Mouse (Mus musculus) neural tube, embryonic 14.5 days (tissue): ENCODE measurements around the gene Cmip. TPM values are rescaled to one million over a fixed set of nuclear protein-coding genes. Genes with fewer than 3 reads are reported as not detected.
A peak's percentile ranks its signal among the peaks of the same experiment; 100 is the strongest.

Experiments
- ATAC-seq: fragments of 200-750 bp; cut with Nextera tagmentation; 2 replicates; pipeline ENCODE4 v1.8.0; 2017; ENCODE audit warnings: low read depth, mild to moderate bottlenecking, moderate TSS enrichment, moderate library complexity
- H3K27ac ChIP-seq: fragments of 300-500 bp; sonication (generic); 2 replicates; pipeline ENCODE4 v1.5.1; 2014; ENCODE audit warnings: low read depth, mild to moderate bottlenecking, control low read depth, low read length, moderate library complexity, mixed read lengths
- H3K27me3 ChIP-seq: fragments of 300-500 bp; sonication (generic); 2 replicates; pipeline ENCODE4 v1.6.1; 2014; ENCODE audit warnings: low read length; ENCODE audit not compliant: control insufficient read depth, insufficient read depth
- H3K36me3 ChIP-seq: fragments of 300-500 bp; sonication (generic); 2 replicates; pipeline ENCODE4 v1.6.1; 2014; ENCODE audit warnings: low read length, mixed read lengths; ENCODE audit not compliant: control insufficient read depth, insufficient read depth
- H3K4me1 ChIP-seq: fragments of 300-500 bp; sonication (generic); 2 replicates; pipeline ENCODE4 v1.6.1; 2014; ENCODE audit warnings: low read length; ENCODE audit not compliant: control insufficient read depth, insufficient read depth
- H3K4me2 ChIP-seq: fragments of 300-500 bp; sonication (generic); 2 replicates; pipeline ENCODE4 v1.6.1; 2014; ENCODE audit warnings: mild to moderate bottlenecking, low read depth, low read length, control low read depth
- H3K4me3 ChIP-seq: fragments of 300-500 bp; sonication (generic); 2 replicates; pipeline ENCODE4 v1.5.1; 2014; ENCODE audit warnings: low read depth, low read length, control low read depth, mixed read lengths
- H3K9ac ChIP-seq: fragments of 300-500 bp; sonication (generic); replicated peaks from 2 replicates; pipeline ENCODE4 v1.6.1; 2014; ENCODE audit warnings: low read depth, mild to moderate bottlenecking, control low read depth, low read length, mixed read lengths
- H3K9me3 ChIP-seq: fragments of 300-500 bp; sonication (generic); 2 replicates; pipeline ENCODE4 v1.6.1; 2016; ENCODE audit warnings: low read length; ENCODE audit not compliant: control insufficient read depth
- WGBS: fragments of 180-500 bp; shearing (Covaris S2); extraction: QIAGEN DNeasy Blood & Tissue Kit; methylation state at CpG from one replicate; pipeline ENCODE4 v1.1.7; 2014; 5-methylcytosine and 5-hydroxymethylcytosine counted together
- polyA plus RNA-seq: library from polyadenylated mRNA; unstranded; fragments of >200 nt; fragmentation: Nextera tagmentation; extraction: Ambion mirVana; gene quantifications from 2 replicates; pipeline ENCODE4 v1.2.1, GENCODE M21; 2014

Cmip gene
- polyA plus RNA-seq, 1 experiment from 2014 or later = 135 TPM

- Histone ChIP-seq H3K4me1 (peaks cover 15% of the 10 kb centered on the region), H3K27ac (peak overlapping the region; percentile 24; the same call in 1 of the 2 replicates), H3K36me3 (no peaks in the 10 kb centered on the region), H3K4me2 (no peak overlapping the region), H3K9ac (no peak overlapping the region), H3K9me3 (no peaks in the 10 kb centered on the region), H3K4me3 (no peak overlapping the region), H3K27me3 (no peaks in the 10 kb centered on the region)
- ATAC-seq = no peak
- 72% methylated on average over 8 of the region's 8 CpGs for WGBS
These were observed 54.2 kb downstream of the Cmip start for GRCm38 (mm10) chr8:117310961-117311561.

GRCm38 (mm10) chr8:117314308-117314953 lies 57.6 kb downstream of the Cmip start:
- 19% methylated on average over 8 of the region's 8 CpGs for WGBS
- H3K27me3 ChIP-seq = no peaks in the 10 kb centered on the region
- no peak overlapping the region for H3K4me3 ChIP-seq
- H3K36me3 ChIP-seq = no peaks in the 10 kb centered on the region
- no peak for ATAC-seq
- no peaks in the 10 kb centered on the region for H3K9me3 ChIP-seq
- 0 out of 2 replicates have a peak overlapping the region, but pooled peaks have one; percentile 11 for H3K27ac ChIP-seq
- H3K4me2 ChIP-seq = no peak overlapping the region
- peaks cover 7% of the 10 kb centered on the region; the same call in 1 of the 2 replicates for H3K4me1 ChIP-seq
- H3K9ac ChIP-seq = no peak overlapping the region

- 93% methylated on average over 16 of the region's 16 CpGs for WGBS
- Histone ChIP-seq H3K9me3 (no peaks in the 10 kb centered on the region), H3K36me3 (no peaks in the 10 kb centered on the region), H3K4me3 (no peak overlapping the region), H3K27ac (no peak overlapping the region), H3K4me1 (peaks cover 11% of the 10 kb centered on the region; the same call in 1 of the 2 replicates), H3K27me3 (no peaks in the 10 kb centered on the region), H3K4me2 (no peak overlapping the region), H3K9ac (no peak overlapping the region)
- ATAC-seq = no peak
These were observed 58.9 kb downstream of the Cmip start for GRCm38 (mm10) chr8:117315727-117316126.

GRCm38 (mm10) chr8:117317478-117317877 lies 60.6 kb downstream of the Cmip start:
- no peak overlapping the region for H3K4me3 ChIP-seq
- no peak for ATAC-seq
- H3K27ac ChIP-seq = no peak overlapping the region
- peaks cover 25% of the 10 kb centered on the region for H3K4me1 ChIP-seq
- no peaks in the 10 kb centered on the region for H3K27me3 ChIP-seq
- H3K9me3 ChIP-seq = no peaks in the 10 kb centered on the region
- no peaks in the 10 kb centered on the region for H3K36me3 ChIP-seq
- 92% methylated on average over 8 of the region's 8 CpGs for whole genome bisulfite sequencing
- no peak overlapping the region for H3K9ac ChIP-seq
- no peak overlapping the region for H3K4me2 ChIP-seq

- H3K9ac ChIP-seq = no peak overlapping the region
- no peak overlapping the region for H3K4me2 ChIP-seq
- no peaks in the 10 kb centered on the region for H3K9me3 ChIP-seq
- peaks cover 32% of the 10 kb centered on the region for H3K4me1 ChIP-seq
- no peaks in the 10 kb centered on the region for H3K36me3 ChIP-seq
- no peaks in the 10 kb centered on the region for H3K27me3 ChIP-seq
- ATAC-seq = no peak
- H3K27ac ChIP-seq = no peak overlapping the region
- 77% methylated on average over 26 of the region's 26 CpGs for WGBS
- H3K4me3 ChIP-seq = no peak overlapping the region
These were observed 62.3 kb downstream of the Cmip start for GRCm38 (mm10) chr8:117318911-117319826.

- Histone ChIP-seq H3K9ac (no peak overlapping the region), H3K27ac (no peak overlapping the region), H3K4me1 (peaks cover 25% of the 10 kb centered on the region), H3K4me3 (no peak overlapping the region), H3K4me2 (no peak overlapping the region), H3K36me3 (no peaks in the 10 kb centered on the region), H3K27me3 (no peaks in the 10 kb centered on the region), H3K9me3 (no peaks in the 10 kb centered on the region)
- 91% methylated on average over 10 of the region's 10 CpGs for WGBS
- no peak for ATAC-seq
These were observed 63.8 kb downstream of the Cmip start for GRCm38 (mm10) chr8:117320616-117321015.

- Histone ChIP-seq H3K27ac (peak overlapping the region; percentile 56), H3K4me3 (no peak overlapping the region), H3K36me3 (no peaks in the 10 kb centered on the region), H3K9ac (no peak overlapping the region), H3K4me2 (no peak overlapping the region), H3K27me3 (no peaks in the 10 kb centered on the region), H3K9me3 (no peaks in the 10 kb centered on the region), H3K4me1 (peaks cover 25% of the 10 kb centered on the region)
- 73% methylated on average over 15 of the region's 15 CpGs for WGBS
- ATAC-seq = no peak
These were observed 64.4 kb downstream of the Cmip start for GRCm38 (mm10) chr8:117321232-117321631.

- Histone ChIP-seq H3K4me1 (peaks cover 28% of the 10 kb centered on the region), H3K9ac (no peak overlapping the region), H3K9me3 (no peaks in the 10 kb centered on the region), H3K4me2 (peak overlapping the region; percentile 29; the same call in 1 of the 2 replicates), H3K27ac (peak overlapping the region; percentile 77), H3K36me3 (no peaks in the 10 kb centered on the region), H3K4me3 (no peak overlapping the region), H3K27me3 (no peaks in the 10 kb centered on the region)
- peak; percentile 89 for ATAC-seq
- WGBS = 16% methylated on average over 6 of the region's 6 CpGs
These were observed 65.2 kb downstream of the Cmip start for GRCm38 (mm10) chr8:117322021-117322420.
